Mouse (Mus musculus): Measurements from ENCODE around the gene Cntfr.
"Not testable (repeated sequence)": the region's sequence is repeated elsewhere in the genome, so short reads cannot be mapped to it uniquely, and the experiment has no call there.

GRCm38 (mm10) chr4:41683303-41683702 is 13.6 kb downstream of the Cntfr start:
- not testable (repeated sequence) for TF ChIP-seq CTCF (IDR thresholded peaks at IDR 0.05; ENCODE audit: low read depth, low read length); TAL1 (conservative IDR thresholded peaks at IDR 0.05; ENCODE audit: low read depth, low read length); GATA1 (IDR thresholded peaks at IDR 0.05; ENCODE audit: borderline replicate concordance, low read length); POLR2AphosphoS5 (IDR thresholded peaks at IDR 0.05; ENCODE audit: insufficient replicate concordance, low read depth, low read length)
